Mouse (Mus musculus) embryonic fibroblast, embryonic 13.5 days (primary cell): ENCODE data around the gene Lactbl1.

ENCODE experiments used
- CTCF ChIP-seq: IDR thresholded peaks from 2 replicates; pipeline ENCODE4 v1.5.1; 2011; ENCODE audit warnings: mild to moderate bottlenecking, control low read depth, low read length, moderate library complexity, borderline replicate concordance; ENCODE audit not compliant: insufficient read depth
- POLR2A ChIP-seq: IDR thresholded peaks from 2 replicates; pipeline ENCODE4 v1.6.1; 2011; ENCODE audit warnings: low read depth, mild to moderate bottlenecking, control low read depth, low read length, moderate library complexity

DNA sequence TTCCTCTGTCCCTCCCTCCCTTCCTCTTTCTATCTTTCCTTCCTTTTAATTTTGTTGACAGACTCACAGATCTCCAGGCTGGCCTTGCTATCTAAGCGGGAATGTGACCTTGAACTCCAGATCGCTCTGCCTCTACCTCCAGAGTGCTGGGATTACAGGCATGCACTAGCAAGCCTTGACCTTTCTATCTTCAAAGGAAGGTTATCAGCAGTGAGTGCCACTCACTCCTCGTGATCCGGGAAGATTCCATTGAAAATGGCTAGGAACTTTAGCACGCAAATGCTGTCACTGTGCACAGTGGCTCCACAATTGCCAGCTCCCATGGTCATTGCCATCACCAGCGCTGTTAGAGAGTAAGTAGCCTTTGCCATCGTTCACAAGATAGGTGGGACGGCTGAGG lies 56.8 kb downstream of the Lactbl1 start:
- TF ChIP-seq CTCF (no peak), POLR2A (no peak)
